Mouse (Mus musculus) midbrain, embryonic 13.5 days (tissue): ENCODE results near the gene Limch1. TPM values are rescaled to one million over a fixed set of nuclear protein-coding genes. Genes with fewer than 3 reads are reported as not detected.

ENCODE experiments used
- ATAC-seq: fragments of 200-750 bp; cut with Nextera tagmentation; 2 replicates; pipeline ENCODE4 v1.8.0; 2017; ENCODE audit warnings: mild to moderate bottlenecking, moderate TSS enrichment, moderate library complexity
- H3K27ac ChIP-seq: fragments of 300-500 bp; sonication (generic); 2 replicates; pipeline ENCODE4 v1.5.1; 2015; ENCODE audit warnings: inconsistent platforms, mild to moderate bottlenecking, moderate library complexity
- H3K27me3 ChIP-seq: fragments of 300-500 bp; sonication (generic); 2 replicates; pipeline ENCODE4 v1.6.1; 2015; ENCODE audit warnings: mild to moderate bottlenecking, inconsistent platforms
- H3K36me3 ChIP-seq: fragments of 300-500 bp; sonication (generic); 2 replicates; pipeline ENCODE4 v1.6.1; 2015; ENCODE audit warnings: mild to moderate bottlenecking, inconsistent platforms
- H3K4me1 ChIP-seq: fragments of 300-500 bp; sonication (generic); replicated peaks from 2 replicates; pipeline ENCODE4 v1.6.1; 2015; ENCODE audit warnings: inconsistent platforms
- H3K4me2 ChIP-seq: fragments of 300-500 bp; sonication (generic); replicated peaks from 2 replicates; pipeline ENCODE4 v1.6.1; 2015; ENCODE audit warnings: moderate library complexity, mild to moderate bottlenecking, inconsistent platforms
- H3K4me3 ChIP-seq: fragments of 300-500 bp; sonication (generic); replicated peaks from 2 replicates; pipeline ENCODE4 v1.5.1; 2015; ENCODE audit warnings: mild to moderate bottlenecking, inconsistent platforms
- H3K9ac ChIP-seq: fragments of 300-500 bp; sonication (generic); replicated peaks from 2 replicates; pipeline ENCODE4 v1.6.1; 2015; ENCODE audit warnings: mild to moderate bottlenecking, inconsistent platforms
- H3K9me3 ChIP-seq: fragments of 300-500 bp; sonication (generic); 2 replicates; pipeline ENCODE4 v1.6.1; 2016; ENCODE audit warnings: mild to moderate bottlenecking, inconsistent platforms
- WGBS: fragments of 180-500 bp; shearing (Covaris S2); methylation state at CpG from one replicate; pipeline ENCODE4 v1.1.7; 2015; 5-methylcytosine and 5-hydroxymethylcytosine counted together
- polyA plus RNA-seq: library from polyadenylated mRNA; unstranded; fragments of >200 nt; fragmentation: Nextera tagmentation; extraction: Ambion mirVana; gene quantifications from 2 replicates; pipeline ENCODE4 v1.2.1, GENCODE M21; 2015

The Limch1 gene
- polyA plus RNA-seq, 1 experiment from 2014 or later = 41.9 TPM

DNA sequence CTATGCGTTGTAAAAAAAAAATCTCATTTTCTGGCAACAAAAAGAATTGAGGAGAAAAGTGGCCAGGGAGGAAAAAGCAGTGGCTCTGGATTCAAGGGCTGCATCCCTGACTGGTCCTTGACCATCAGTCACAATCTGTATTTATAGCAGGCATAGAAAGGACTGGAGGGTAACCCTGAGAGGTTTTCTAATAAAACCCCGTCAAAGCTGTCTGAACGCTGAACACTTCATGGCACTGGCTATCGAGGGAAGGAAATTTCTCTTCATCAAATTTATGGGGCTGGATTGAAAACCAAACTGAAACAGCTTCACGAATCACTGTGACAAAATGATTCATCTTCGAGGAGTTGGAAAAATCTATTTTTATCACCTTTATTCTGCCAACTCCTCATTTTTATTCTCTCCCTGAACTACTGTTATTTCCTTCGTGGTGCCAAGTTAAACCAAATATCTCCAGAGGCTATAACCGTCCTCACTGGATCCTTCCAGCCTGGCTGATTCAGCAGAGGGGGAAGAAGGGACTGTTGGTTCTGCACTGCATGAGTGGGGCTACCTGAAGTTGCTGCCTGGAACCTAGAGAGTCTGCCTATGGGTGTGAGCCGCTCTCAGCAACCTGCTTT, 153.3 kb downstream of the Limch1 start:
- Histone ChIP-seq H3K36me3 (no peaks in the 10 kb centered on the region), H3K4me1 (no peaks in the 10 kb centered on the region), H3K27ac (no peak overlapping the region), H3K4me2 (no peak overlapping the region), H3K27me3 (no peaks in the 10 kb centered on the region), H3K4me3 (no peak overlapping the region), H3K9ac (no peak overlapping the region), H3K9me3 (no peaks in the 10 kb centered on the region)
- 87% methylated on average over 9 of the region's 9 CpGs for WGBS
- ATAC-seq = no peak

DNA sequence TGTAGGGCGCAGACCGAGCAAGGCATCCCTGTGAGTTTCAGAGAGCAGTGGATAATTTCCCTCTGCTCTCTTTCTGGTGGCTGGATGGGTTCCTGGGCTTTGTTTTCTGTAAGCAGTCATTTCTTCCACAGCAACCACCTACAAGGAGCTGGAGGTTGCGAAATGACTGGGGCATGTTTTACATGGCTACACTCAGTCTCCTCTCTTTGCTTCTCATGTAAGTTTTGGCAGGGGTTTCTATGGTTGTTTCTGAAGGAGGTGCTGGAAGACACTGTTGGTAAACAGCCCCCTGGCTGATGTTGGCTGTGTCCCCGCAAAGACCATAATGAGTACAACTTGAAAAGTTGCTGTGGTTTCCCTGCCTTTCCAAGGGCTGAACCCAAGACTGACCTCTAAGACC, 155.5 kb downstream of the Limch1 start:
- Histone ChIP-seq H3K4me3 (no peak overlapping the region), H3K36me3 (no peaks in the 10 kb centered on the region), H3K9ac (no peak overlapping the region), H3K4me2 (no peak overlapping the region), H3K27ac (no peak overlapping the region), H3K9me3 (no peaks in the 10 kb centered on the region), H3K4me1 (0 out of 2 replicates have a peak, but pooled peaks cover 4% of the 10 kb centered on the region), H3K27me3 (no peaks in the 10 kb centered on the region)
- WGBS = 93% methylated on average over 4 of the region's 4 CpGs
- no peak for ATAC-seq

DNA sequence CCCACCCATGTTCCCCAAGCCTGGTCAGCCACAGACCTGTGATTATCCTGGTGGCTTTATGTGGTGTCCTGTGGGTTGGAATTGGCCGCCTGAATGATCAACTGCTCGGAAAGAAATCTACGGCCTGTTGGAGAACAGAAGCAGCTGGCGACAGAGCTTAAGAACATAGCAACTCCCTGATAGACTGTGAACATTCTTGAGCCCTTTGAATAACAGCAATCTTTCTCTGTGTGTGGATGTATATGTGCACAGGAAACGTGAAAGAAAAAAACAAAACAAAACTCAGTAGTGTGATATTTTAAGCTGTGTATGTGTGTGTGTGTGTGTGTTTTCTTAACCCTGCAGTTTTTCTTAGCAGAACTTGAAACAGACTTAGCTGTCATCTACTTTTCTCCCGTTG, 159.2 kb downstream of the Limch1 start:
- Histone ChIP-seq H3K9me3 (no peaks in the 10 kb centered on the region), H3K4me2 (no peak overlapping the region), H3K4me1 (0 out of 2 replicates have a peak, but pooled peaks cover 4% of the 10 kb centered on the region), H3K4me3 (no peak overlapping the region), H3K27ac (no peak overlapping the region), H3K36me3 (no peaks in the 10 kb centered on the region), H3K27me3 (no peaks in the 10 kb centered on the region), H3K9ac (no peak overlapping the region)
- ATAC-seq = no peak
- WGBS = 85% methylated on average over 6 of the region's 6 CpGs

DNA sequence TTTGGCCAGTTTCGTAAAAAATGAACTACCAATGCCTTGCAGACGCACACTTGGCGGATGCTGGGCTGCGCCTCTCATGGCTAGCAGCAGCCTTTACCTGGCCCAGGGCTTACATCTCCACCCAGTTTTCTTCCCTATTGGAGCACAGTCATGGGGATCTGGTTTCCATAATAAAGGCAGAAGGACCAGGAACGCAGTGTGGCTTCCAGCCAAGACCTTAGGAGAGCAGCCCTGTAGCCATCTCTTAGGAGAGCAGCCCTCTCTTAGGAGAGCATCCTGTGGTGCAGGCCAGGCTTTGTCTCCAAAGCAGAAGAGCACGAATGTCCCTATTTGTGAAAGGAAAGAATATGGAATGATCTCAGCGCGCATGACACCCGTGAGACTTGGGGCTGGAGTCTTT, 163.3 kb downstream of the Limch1 start:
- Histone ChIP-seq H3K27ac (no peak overlapping the region), H3K27me3 (no peaks in the 10 kb centered on the region), H3K36me3 (no peaks in the 10 kb centered on the region), H3K9ac (no peak overlapping the region), H3K4me3 (no peak overlapping the region), H3K4me1 (0 out of 2 replicates have a peak, but pooled peaks cover 4% of the 10 kb centered on the region), H3K9me3 (no peaks in the 10 kb centered on the region), H3K4me2 (no peak overlapping the region)
- ATAC-seq = no peak
- 84% methylated on average over 9 of the region's 9 CpGs for WGBS

DNA sequence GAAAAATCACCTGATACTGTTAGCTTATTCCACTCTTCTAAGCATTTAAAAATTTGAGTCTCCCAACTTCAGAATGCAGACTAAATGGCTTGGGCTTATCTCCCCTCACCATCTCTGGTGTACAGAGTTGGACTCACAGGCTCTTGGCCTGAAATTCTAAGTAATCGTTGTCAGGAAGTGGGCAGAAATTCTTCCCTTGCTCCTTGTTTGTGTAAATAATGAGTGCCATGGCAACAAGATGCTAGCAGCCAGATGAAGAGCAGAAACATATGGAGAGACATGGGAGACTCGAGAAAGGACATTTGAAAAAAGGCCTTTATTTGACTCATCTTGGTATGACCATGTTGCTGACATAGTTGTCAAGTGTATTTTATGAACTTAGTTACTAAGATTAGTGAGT, 164.3 kb downstream of the Limch1 start:
- H3K27ac ChIP-seq = no peak overlapping the region
- H3K4me2 ChIP-seq = no peak overlapping the region
- H3K27me3 ChIP-seq = no peaks in the 10 kb centered on the region
- 0 out of 2 replicates have a peak, but pooled peaks cover 4% of the 10 kb centered on the region for H3K4me1 ChIP-seq
- no peak overlapping the region for H3K4me3 ChIP-seq
- ATAC-seq = no peak
- 80% methylated on average over 2 of the region's 2 CpGs for WGBS
- H3K9me3 ChIP-seq = no peaks in the 10 kb centered on the region
- no peaks in the 10 kb centered on the region for H3K36me3 ChIP-seq
- no peak overlapping the region for H3K9ac ChIP-seq

DNA sequence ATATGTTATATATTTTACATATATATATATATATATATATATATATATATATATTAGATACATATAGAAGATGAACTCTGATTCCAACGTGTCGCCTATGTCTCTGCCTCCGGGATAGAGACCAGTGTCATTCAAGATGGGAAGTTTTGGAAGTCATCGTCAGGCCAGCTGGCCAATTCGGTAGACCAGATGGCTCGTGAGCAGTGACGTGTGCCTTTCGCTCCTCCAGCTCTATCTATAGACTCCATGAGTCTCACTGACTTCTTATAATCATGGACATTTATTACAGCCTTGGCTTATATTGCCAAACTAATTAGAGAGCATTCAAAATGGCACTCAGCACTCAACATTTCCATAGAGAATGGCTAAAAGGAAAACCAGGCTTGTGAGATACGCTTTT, 165.0 kb downstream of the Limch1 start:
- H3K4me3 ChIP-seq = no peak overlapping the region
- no peak overlapping the region for H3K27ac ChIP-seq
- H3K9me3 ChIP-seq = no peaks in the 10 kb centered on the region
- ATAC-seq = no peak
- H3K4me2 ChIP-seq = no peak overlapping the region
- no peaks in the 10 kb centered on the region for H3K27me3 ChIP-seq
- no peaks in the 10 kb centered on the region for H3K36me3 ChIP-seq
- 97% methylated on average over 9 of the region's 9 CpGs for WGBS
- no peaks in the 10 kb centered on the region for H3K4me1 ChIP-seq
- H3K9ac ChIP-seq = no peak overlapping the region

DNA sequence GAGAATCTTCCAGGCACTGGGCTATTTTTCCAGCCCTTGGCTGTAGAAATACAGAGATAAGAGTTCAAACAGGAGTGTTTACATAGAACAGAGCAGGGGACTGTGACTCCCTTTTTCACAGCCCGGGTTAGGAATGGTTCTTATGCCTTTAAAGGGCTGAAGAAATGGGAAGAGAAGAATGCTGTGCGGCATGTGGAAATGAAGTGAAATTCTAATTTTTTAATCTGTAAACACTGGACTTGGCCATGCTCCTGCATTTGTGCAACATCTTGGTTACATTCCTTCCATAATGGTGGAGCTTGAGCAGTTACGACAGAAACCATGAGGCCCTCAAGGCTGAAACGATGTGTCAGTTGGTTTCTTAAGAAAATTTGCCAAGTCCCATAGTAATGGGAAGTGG, 165.4 kb downstream of the Limch1 start:
- Histone ChIP-seq H3K9ac (no peak overlapping the region), H3K9me3 (no peaks in the 10 kb centered on the region), H3K27me3 (no peaks in the 10 kb centered on the region), H3K4me2 (no peak overlapping the region), H3K4me3 (no peak overlapping the region), H3K4me1 (no peaks in the 10 kb centered on the region), H3K36me3 (no peaks in the 10 kb centered on the region), H3K27ac (no peak overlapping the region)
- no peak for ATAC-seq
- 95% methylated on average over 4 of the region's 4 CpGs for WGBS

DNA sequence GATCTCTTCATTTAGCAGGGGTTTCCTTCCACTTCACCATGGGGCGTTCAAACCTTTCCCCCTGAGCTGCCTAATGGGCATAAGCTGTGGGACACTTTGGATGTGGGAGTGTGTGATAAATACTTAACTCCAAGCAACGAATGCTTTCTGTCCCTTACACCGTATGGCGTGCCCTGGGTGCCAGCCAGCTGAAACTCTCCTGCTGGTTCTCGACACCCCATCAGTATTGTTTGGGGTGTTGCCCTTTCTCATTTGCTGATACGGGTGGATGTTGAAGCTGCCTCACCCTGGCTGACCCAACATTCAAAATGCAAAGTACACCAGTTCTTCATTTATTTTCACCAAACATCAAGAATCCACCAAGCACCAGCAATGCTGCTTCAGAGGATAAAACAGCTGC, 168.2 kb downstream of the Limch1 start:
- ATAC-seq = no peak
- no peaks in the 10 kb centered on the region for H3K9me3 ChIP-seq
- H3K9ac ChIP-seq = no peak overlapping the region
- no peaks in the 10 kb centered on the region for H3K27me3 ChIP-seq
- peaks cover 18% of the 10 kb centered on the region for H3K4me1 ChIP-seq
- 88% methylated on average over 6 of the region's 6 CpGs for whole genome bisulfite sequencing
- H3K27ac ChIP-seq = no peak overlapping the region
- no peak overlapping the region for H3K4me3 ChIP-seq
- no peak overlapping the region for H3K4me2 ChIP-seq
- H3K36me3 ChIP-seq = no peaks in the 10 kb centered on the region

DNA sequence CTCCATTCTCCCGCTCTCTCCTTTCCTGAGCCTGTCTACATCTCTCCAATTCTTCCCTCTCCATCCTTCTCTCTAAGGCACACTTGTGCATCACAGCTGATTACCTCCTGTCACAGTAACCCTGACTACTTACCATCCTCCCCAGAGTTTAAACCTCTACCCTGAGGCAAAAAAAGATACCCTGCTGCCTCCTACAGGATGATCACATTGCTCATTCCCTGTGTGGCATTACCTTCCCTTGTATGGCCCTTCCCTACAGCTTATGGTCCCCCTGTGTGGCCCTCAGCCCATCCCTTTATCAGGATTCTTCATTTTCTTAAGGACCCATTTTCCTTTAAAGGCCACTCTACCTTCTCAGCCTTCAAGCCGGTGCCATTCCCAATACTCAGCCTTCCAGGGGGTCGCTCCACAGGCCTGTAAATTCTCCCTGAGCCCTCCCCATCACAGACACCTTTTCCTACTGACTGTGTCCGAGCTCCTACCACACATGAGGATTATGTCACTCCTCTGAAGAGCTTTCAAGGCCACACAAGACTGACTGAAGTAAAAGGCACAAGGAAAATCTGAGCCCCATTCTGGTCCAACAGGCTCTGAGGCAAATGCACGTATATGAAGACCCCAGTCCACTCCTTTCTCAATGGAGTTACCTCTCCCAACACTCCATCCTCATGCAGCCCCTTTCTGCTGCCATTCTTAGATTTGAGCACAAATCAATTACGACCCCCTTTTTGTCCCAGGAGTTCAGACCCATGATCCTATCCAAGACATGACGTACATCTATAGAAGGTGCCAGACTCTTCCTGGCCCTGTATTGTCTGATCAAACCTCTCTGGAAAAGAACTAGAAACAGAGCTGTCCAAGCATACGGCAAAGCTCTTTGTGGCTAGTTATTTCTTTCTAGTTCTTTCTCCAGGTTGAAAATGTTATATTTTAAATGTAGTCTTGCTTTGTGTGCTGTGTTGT, 172.0 kb downstream of the Limch1 start:
- Histone ChIP-seq H3K36me3 (no peaks in the 10 kb centered on the region), H3K27me3 (no peaks in the 10 kb centered on the region), H3K4me2 (no peak overlapping the region), H3K4me3 (no peak overlapping the region), H3K4me1 (peaks cover 24% of the 10 kb centered on the region), H3K27ac (peak overlapping the region; percentile 83), H3K9me3 (no peaks in the 10 kb centered on the region), H3K9ac (no peak overlapping the region)
- 59% methylated on average over 8 of the region's 8 CpGs for WGBS
- ATAC-seq = peak; percentile 60; the same call in 1 of the 2 replicates

DNA sequence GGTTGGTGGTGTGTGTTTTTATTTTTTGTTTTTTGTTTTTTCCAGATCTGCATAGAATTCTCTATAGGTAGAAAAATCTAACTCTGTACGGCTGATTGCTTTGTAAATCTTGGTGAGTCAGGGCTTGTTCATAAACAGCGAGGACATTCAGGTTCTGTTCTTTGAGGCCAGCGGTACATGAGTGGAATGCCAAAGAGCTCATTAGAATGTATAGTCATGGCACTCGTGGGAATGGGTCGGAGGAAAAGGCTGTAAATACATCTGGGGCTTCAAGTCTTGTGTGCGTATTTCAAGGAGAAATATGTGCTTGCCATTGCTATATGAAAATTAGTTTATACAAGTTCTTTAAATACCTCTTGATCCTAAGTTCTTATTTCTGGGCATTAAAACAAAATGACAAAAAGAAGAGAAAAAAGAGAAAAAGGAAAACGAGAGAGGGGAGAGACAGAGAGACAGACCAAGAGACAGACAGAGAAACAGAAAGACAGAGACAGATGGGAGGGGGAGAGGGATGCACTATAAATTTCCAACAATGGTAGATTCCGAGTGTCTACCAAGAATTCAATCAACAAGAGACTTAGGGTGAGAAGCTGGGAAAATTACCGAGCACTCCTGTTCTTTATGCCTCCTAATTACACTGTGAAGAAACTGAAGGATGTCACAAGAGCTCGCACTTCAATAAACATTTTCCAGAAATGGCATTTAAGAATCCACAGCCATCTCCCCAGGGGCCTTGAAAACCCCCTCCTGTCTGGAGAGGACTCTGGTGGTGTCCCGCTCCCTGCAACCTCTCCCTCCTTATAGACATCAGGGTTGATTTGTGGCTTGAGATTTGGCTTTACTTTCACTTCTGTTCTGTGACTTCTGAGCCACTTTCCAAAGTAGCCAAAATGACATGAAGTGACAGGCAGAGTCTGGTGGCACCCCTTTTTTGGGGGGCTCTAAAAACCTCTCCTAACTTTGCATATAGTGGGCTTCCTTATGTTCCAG, 173.0 kb downstream of the Limch1 start:
- Histone ChIP-seq H3K36me3 (no peaks in the 10 kb centered on the region), H3K4me3 (no peak overlapping the region), H3K4me2 (no peak overlapping the region; the same call in 1 of the 2 replicates), H3K27me3 (no peaks in the 10 kb centered on the region), H3K27ac (peak overlapping the region; percentile 83), H3K9ac (no peak overlapping the region), H3K4me1 (peaks cover 24% of the 10 kb centered on the region), H3K9me3 (no peaks in the 10 kb centered on the region)
- ATAC-seq = peak; percentile 86
- 18% methylated on average over 11 of the region's 11 CpGs for WGBS

DNA sequence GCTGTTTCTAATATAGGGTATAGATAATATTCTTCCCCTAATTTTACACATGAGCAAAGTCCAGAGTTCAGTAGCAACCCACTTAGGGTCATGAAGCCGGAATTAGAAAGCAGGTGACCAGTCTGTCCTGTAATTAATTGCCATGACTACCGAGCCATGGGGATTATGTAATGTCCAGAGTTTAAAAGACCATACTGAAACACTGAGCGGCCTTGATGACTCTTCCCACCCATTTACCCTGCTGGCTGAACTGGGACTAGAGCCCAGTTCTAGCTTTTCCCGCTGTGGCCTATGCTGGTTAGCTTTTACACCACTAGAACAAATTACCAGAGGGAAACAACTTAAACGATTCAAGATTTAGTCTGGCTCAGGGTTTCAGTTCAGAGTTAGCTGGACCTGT, 177.0 kb downstream of the Limch1 start:
- Histone ChIP-seq H3K9me3 (no peaks in the 10 kb centered on the region), H3K4me3 (no peak overlapping the region), H3K27me3 (no peaks in the 10 kb centered on the region), H3K36me3 (no peaks in the 10 kb centered on the region), H3K9ac (no peak overlapping the region), H3K27ac (no peak overlapping the region), H3K4me2 (no peak overlapping the region), H3K4me1 (peaks cover 19% of the 10 kb centered on the region)
- no peak for ATAC-seq
- 75% methylated on average over 5 of the region's 5 CpGs for WGBS
